19 mouse cellular contexts compared by ENCODE assay signal in genomic region chr7:98727986-98728385, GRCm38 (mm10). TPM values are rescaled to one million over a fixed set of nuclear protein-coding genes. Genes with fewer than 3 reads are reported as not detected.
A peak's percentile ranks its signal among the peaks of the same experiment; 100 is the strongest.
DNase-seq lines count a peak whose midpoint lies in the region; ATAC-seq and TF ChIP-seq lines count a peak whose summit lies in the region.
"Had no signal": no experiment of that assay in that cellular context is flagged by ENCODE, and none has a peak within 500 bp of the region (broad histone marks: within the 10 kb centered on the region; RNA-seq: fewer than 3 reads in every experiment).

No protein-coding gene starts in this region.

- no peaks in the 10 kb centered on the region for H3K9me3 ChIP-seq in neural tube, embryonic 11.5 days (ENCODE audit: control insufficient read depth, low read length)
- H3K9me3 ChIP-seq in neural tube, embryonic 15.5 days (replicated peaks) = no peaks in the 10 kb centered on the region
- no peaks in the 10 kb centered on the region for H3K9me3 ChIP-seq in lung, postnatal 0 days (ENCODE audit: low read length)
- H3K9me3 ChIP-seq: heart, embryonic 13.5 days; intestine, embryonic 15.5 days; liver, embryonic 13.5 days; neural tube, embryonic 12.5 days had no signal

- H3K27me3 ChIP-seq in neural tube, embryonic 11.5 days (ENCODE audit: control insufficient read depth, insufficient read depth, low read length) = no peaks in the 10 kb centered on the region
- no peaks in the 10 kb centered on the region; the same call in 1 of the 2 replicates for H3K27me3 ChIP-seq in neural tube, embryonic 15.5 days (replicated peaks)
- H3K27me3 ChIP-seq in lung, postnatal 0 days (replicated peaks; ENCODE audit: insufficient read depth, low read length) = no peaks in the 10 kb centered on the region

- TF ChIP-seq EP300 in lung, postnatal 0 days (IDR thresholded peaks at IDR 0.05) = no peak

- 96% methylated on average over 1 of the region's 1 CpGs for WGBS in neural tube, embryonic 11.5 days
- 92% methylated on average over 1 of the region's 1 CpGs for WGBS in neural tube, embryonic 15.5 days
- WGBS in lung, postnatal 0 days = 86% methylated on average over 1 of the region's 1 CpGs

- ATAC-seq in frontal cortex, adult (ENCODE audit: low TSS enrichment) = peak; percentile 31; the same call in 1 of the 2 replicates
- ATAC-seq in neural tube, embryonic 11.5 days (ENCODE audit: insufficient read depth, low FRiP score, low TSS enrichment) = no peak
- no peak for ATAC-seq in neural tube, embryonic 15.5 days (ENCODE audit: low FRiP score)
- no peak for ATAC-seq in lung, postnatal 0 days
- ATAC-seq: forebrain, embryonic 16.5 days; intestine, embryonic 15.5 days had no signal

- no peak for DNase-seq in frontal cortex, postnatal 25 days (ENCODE audit: low spot score in 2 of 2)
- peak; percentile 20 for DNase-seq in neural tube, embryonic 11.5 days (ENCODE audit: low spot score)
- peak; percentile 39 for DNase-seq in kidney, postnatal 14 days
- no peak for DNase-seq in cerebellum, adult 11 months
- DNase-seq in lung, postnatal 0 days (ENCODE audit: low spot score) = no peak
- no peak for DNase-seq in thymus, adult 18-20 months
- DNase-seq: adrenal gland, adult 2 months; B cell, adult 2 months; cerebellum, adult 2 months; gastrocnemius, postnatal 36 days; layer of hippocampus, adult 9-11 months; liver, embryonic 13.5 days; right cerebral cortex, postnatal 25 days had no signal

- H3K4me1 ChIP-seq in neural tube, embryonic 11.5 days (ENCODE audit: control insufficient read depth, insufficient read depth, low read length) = 0 out of 2 replicates have a peak, but pooled peaks cover 2% of the 10 kb centered on the region
- H3K4me1 ChIP-seq in neural tube, embryonic 15.5 days = peaks cover 10% of the 10 kb centered on the region
- H3K4me1 ChIP-seq in lung, postnatal 0 days (ENCODE audit: insufficient read depth, low read depth, low read length) = no peaks in the 10 kb centered on the region

- no peak overlapping the region for H3K9ac ChIP-seq in neural tube, embryonic 11.5 days (ENCODE audit: low read length)
- no peak overlapping the region for H3K9ac ChIP-seq in neural tube, embryonic 15.5 days (replicated peaks)
- no peak overlapping the region for H3K9ac ChIP-seq in lung, postnatal 0 days (replicated peaks; ENCODE audit: low read depth)
- H3K9ac ChIP-seq: heart, embryonic 13.5 days; intestine, embryonic 15.5 days; liver, embryonic 13.5 days; neural tube, embryonic 12.5 days had no signal

- H3K27ac ChIP-seq in neural tube, embryonic 11.5 days (ENCODE audit: low read depth, low read length) = no peak overlapping the region
- H3K27ac ChIP-seq in neural tube, embryonic 15.5 days (replicated peaks) = no peak overlapping the region
- no peak overlapping the region for H3K27ac ChIP-seq in lung, postnatal 0 days (ENCODE audit: low read length)
- H3K27ac ChIP-seq: heart, embryonic 13.5 days; intestine, embryonic 15.5 days; liver, embryonic 13.5 days; neural tube, embryonic 12.5 days had no signal

- H3K4me2 ChIP-seq in neural tube, embryonic 11.5 days (ENCODE audit: low read depth) = no peak overlapping the region
- no peak overlapping the region for H3K4me2 ChIP-seq in neural tube, embryonic 15.5 days
- H3K4me2 ChIP-seq in lung, postnatal 0 days (replicated peaks; ENCODE audit: low read depth, low read length) = no peak overlapping the region
- H3K4me2 ChIP-seq: heart, embryonic 13.5 days; intestine, embryonic 15.5 days; liver, embryonic 13.5 days; neural tube, embryonic 12.5 days had no signal

- H3K4me3 ChIP-seq in neural tube, embryonic 11.5 days (ENCODE audit: low read depth, low read length) = no peak overlapping the region
- no peak overlapping the region for H3K4me3 ChIP-seq in neural tube, embryonic 15.5 days (replicated peaks)
- H3K4me3 ChIP-seq in lung, postnatal 0 days (ENCODE audit: low read depth, low read length) = no peak overlapping the region
- H3K4me3 ChIP-seq: heart, embryonic 13.5 days; intestine, embryonic 15.5 days; liver, embryonic 13.5 days; neural tube, embryonic 12.5 days had no signal

- H3K36me3 ChIP-seq in neural tube, embryonic 11.5 days (ENCODE audit: control insufficient read depth, insufficient read depth, low read length) = no peaks in the 10 kb centered on the region
- no peaks in the 10 kb centered on the region for H3K36me3 ChIP-seq in neural tube, embryonic 15.5 days
- H3K36me3 ChIP-seq in lung, postnatal 0 days (ENCODE audit: insufficient read depth, low read length) = no peaks in the 10 kb centered on the region
- H3K36me3 ChIP-seq: heart, embryonic 13.5 days; intestine, embryonic 15.5 days; liver, embryonic 13.5 days; neural tube, embryonic 12.5 days had no signal

- TF ChIP-seq CTCF in lung, postnatal 0 days (IDR thresholded peaks at IDR 0.05) = no peak

RNA-seq across cellular contexts. Expression of gene Thap12, which starts 25.1 kb away (rescaled TPM):
- polyA plus RNA-seq in neural tube, embryonic 11.5 days (2014; fragmentation: Nextera tagmentation; extraction: Ambion mirVana) = 83.3 and 85.9 TPM in 2 replicates
- 43.1 and 45.3 TPM in 2 replicates for polyA plus RNA-seq in neural tube, embryonic 15.5 days (2015; fragmentation: Nextera tagmentation; extraction: Ambion mirVana)
- 31.8 and 34.2 TPM in 2 replicates for polyA plus RNA-seq in lung, postnatal 0 days (2015; fragmentation: Nextera tagmentation; extraction: Ambion mirVana)

Comparison
In these comparisons a context has a peak if more than half of its experiments do, and no peak if none do; other contexts are left out.
1. DNase-seq: peak in neural tube, embryonic 11.5 days (single experiment) and kidney, postnatal 14 days (single experiment); none in frontal cortex, postnatal 25 days (0 of 2), cerebellum, adult 11 months (single experiment), lung, postnatal 0 days (single experiment) and thymus, adult 18-20 months (0 of 2).